Mouse (Mus musculus) liver, embryonic 15.5 days (tissue): ENCODE measurements around the gene Gipc1. TPM values are rescaled to one million over a fixed set of nuclear protein-coding genes. Genes with fewer than 3 reads are reported as not detected.

Source experiments
- ATAC-seq: fragments of 200-750 bp; cut with Nextera tagmentation; 2 replicates; pipeline ENCODE4 v1.8.0; 2017; ENCODE audit warnings: moderate number of reproducible peaks, mild to moderate bottlenecking, moderate library complexity; ENCODE audit not compliant: insufficient read depth
- H3K27ac ChIP-seq: fragments of 300-500 bp; sonication (generic); replicated peaks from 2 replicates; pipeline ENCODE4 v1.5.1; 2015; ENCODE audit warnings: mild to moderate bottlenecking, inconsistent platforms
- H3K27me3 ChIP-seq: fragments of 300-500 bp; sonication (generic); 2 replicates; pipeline ENCODE4 v1.6.1; 2015; ENCODE audit warnings: mild to moderate bottlenecking, inconsistent platforms
- H3K36me3 ChIP-seq: fragments of 300-500 bp; sonication (generic); replicated peaks from 2 replicates; pipeline ENCODE4 v1.6.1; 2015; ENCODE audit warnings: moderate library complexity, mild to moderate bottlenecking, inconsistent platforms
- H3K4me1 ChIP-seq: fragments of 300-500 bp; sonication (generic); replicated peaks from 2 replicates; pipeline ENCODE4 v1.6.1; 2015; ENCODE audit warnings: inconsistent platforms
- H3K4me2 ChIP-seq: fragments of 300-500 bp; sonication (generic); 2 replicates; pipeline ENCODE4 v1.6.1; 2015; ENCODE audit warnings: moderate library complexity, mild to moderate bottlenecking, inconsistent platforms
- H3K4me3 ChIP-seq: fragments of 300-500 bp; sonication (generic); replicated peaks from 2 replicates; pipeline ENCODE4 v1.5.1; 2015; ENCODE audit warnings: mild to moderate bottlenecking, inconsistent platforms
- H3K9ac ChIP-seq: fragments of 300-500 bp; sonication (generic); 2 replicates; pipeline ENCODE4 v1.6.1; 2015; ENCODE audit warnings: moderate library complexity, mild to moderate bottlenecking, inconsistent platforms
- H3K9me3 ChIP-seq: fragments of 300-500 bp; sonication (generic); replicated peaks from 2 replicates; pipeline ENCODE4 v1.6.1; 2016; ENCODE audit warnings: inconsistent platforms
- WGBS: fragments of 180-500 bp; shearing (Covaris S2); methylation state at CpG from one replicate; pipeline ENCODE4 v1.1.7; 2015; ENCODE audit warnings: mixed read lengths; ENCODE audit not compliant: insufficient replicate concordance; 5-methylcytosine and 5-hydroxymethylcytosine counted together
- polyA plus RNA-seq: library from polyadenylated mRNA; unstranded; fragments of >200 nt; fragmentation: Nextera tagmentation; extraction: Ambion mirVana; gene quantifications from 2 replicates; pipeline ENCODE4 v1.2.1, GENCODE M21; 2015

Gipc1 gene
- 49.8 and 50.8 TPM in 2 replicates for polyA plus RNA-seq

GRCm38 (mm10) chr8:83652030-83652743 lies at the start of gene Gipc1:
TSS of gene Gipc1 (plus strand) at chr8:83652677.
- Histone ChIP-seq H3K36me3 (no peaks in the 10 kb centered on the region), H3K27me3 (peaks cover 4% of the 10 kb centered on the region; the same call in 1 of the 2 replicates), H3K4me2 (peak within 1 kb of the TSS; percentile 91), H3K9me3 (no peaks in the 10 kb centered on the region), H3K4me1 (peaks cover 50% of the 10 kb centered on the region), H3K4me3 (peak within 1 kb of the TSS; percentile 89), H3K27ac (peak within 1 kb of the TSS; percentile 86), H3K9ac (peak within 1 kb of the TSS; percentile 95)
- ATAC-seq, result peak; percentile 94
- WGBS, result 4% methylated on average over 50 of the region's 50 CpGs

- WGBS, result under 1% methylated on average over 69 of the region's 69 CpGs
- Histone ChIP-seq H3K4me2 (peak within 1 kb of the TSS; percentile 76), H3K9ac (peak within 1 kb of the TSS; percentile 94), H3K27ac (peak within 1 kb of the TSS; percentile 98), H3K9me3 (no peaks in the 10 kb centered on the region), H3K4me1 (peaks cover 64% of the 10 kb centered on the region), H3K27me3 (no peaks in the 10 kb centered on the region), H3K36me3 (peaks cover 45% of the 10 kb centered on the region), H3K4me3 (peak within 1 kb of the TSS; percentile 85)
- ATAC-seq, result peak; percentile 96
Measured at GRCm38 (mm10) chr8:83607661-83608397, 44.6 kb upstream of the Gipc1 start, which contains the start of the genes Tecr and Dnajb1. TSS of gene Tecr (minus strand) at chr8:83607971. TSS of gene Dnajb1 (plus strand) at chr8:83608193.

- WGBS, result under 1% methylated on average over 51 of the region's 51 CpGs
Measured at GRCm38 (mm10) chr8:83608398-83608829, 44.1 kb upstream of the Gipc1 start.

GRCm38 (mm10) chr8:83609086-83609485 lies 43.4 kb upstream of the Gipc1 start:
- WGBS, result 15% methylated on average over 9 of the region's 9 CpGs
- Histone ChIP-seq H3K27ac (peak overlapping the region; percentile 98), H3K36me3 (peaks cover 58% of the 10 kb centered on the region), H3K4me2 (peak overlapping the region; percentile 76), H3K4me3 (peak overlapping the region; percentile 85), H3K9me3 (no peaks in the 10 kb centered on the region), H3K27me3 (no peaks in the 10 kb centered on the region), H3K9ac (peak overlapping the region; percentile 94), H3K4me1 (peaks cover 59% of the 10 kb centered on the region)
- no peak for ATAC-seq

More at GRCm38 (mm10) chr8:83608398-83608829, 44.1 kb upstream of the Gipc1 start:
- Histone ChIP-seq H3K9ac (peak overlapping the region; percentile 94), H3K36me3 (peaks cover 51% of the 10 kb centered on the region), H3K4me2 (peak overlapping the region; percentile 76), H3K4me3 (peak overlapping the region; percentile 85), H3K4me1 (peaks cover 64% of the 10 kb centered on the region), H3K9me3 (no peaks in the 10 kb centered on the region), H3K27ac (peak overlapping the region; percentile 98), H3K27me3 (no peaks in the 10 kb centered on the region)
- ATAC-seq, result peak; percentile 73

GRCm38 (mm10) chr8:83609547-83610180 lies 42.8 kb upstream of the Gipc1 start:
- H3K4me1 ChIP-seq, result peaks cover 53% of the 10 kb centered on the region
- no peaks in the 10 kb centered on the region for H3K27me3 ChIP-seq
- H3K9me3 ChIP-seq, result no peaks in the 10 kb centered on the region
- 69% methylated on average over 10 of the region's 10 CpGs for WGBS
- H3K4me3 ChIP-seq, result peak overlapping the region; percentile 85
- peak overlapping the region; percentile 94 for H3K9ac ChIP-seq
- no peak for ATAC-seq
- H3K27ac ChIP-seq, result peak overlapping the region; percentile 98
- peak overlapping the region; percentile 76 for H3K4me2 ChIP-seq
- H3K36me3 ChIP-seq, result peaks cover 58% of the 10 kb centered on the region

GRCm38 (mm10) chr8:83611921-83612320 lies 40.6 kb upstream of the Gipc1 start:
- 91% methylated on average over 4 of the region's 4 CpGs for WGBS
- no peaks in the 10 kb centered on the region for H3K27me3 ChIP-seq
- peaks cover 34% of the 10 kb centered on the region for H3K4me1 ChIP-seq
- no peak for ATAC-seq
- no peak overlapping the region for H3K9ac ChIP-seq
- no peak overlapping the region for H3K4me3 ChIP-seq
- H3K27ac ChIP-seq, result no peak overlapping the region
- H3K36me3 ChIP-seq, result peaks cover 50% of the 10 kb centered on the region
- no peak overlapping the region for H3K4me2 ChIP-seq
- no peaks in the 10 kb centered on the region for H3K9me3 ChIP-seq

GRCm38 (mm10) chr8:83613695-83614094 lies 38.8 kb upstream of the Gipc1 start:
- WGBS, result 90% methylated on average over 4 of the region's 4 CpGs
- H3K27me3 ChIP-seq, result no peaks in the 10 kb centered on the region
- H3K4me3 ChIP-seq, result no peak overlapping the region
- H3K9me3 ChIP-seq, result no peaks in the 10 kb centered on the region
- ATAC-seq, result no peak
- H3K4me2 ChIP-seq, result no peak overlapping the region
- H3K27ac ChIP-seq, result no peak overlapping the region
- peaks cover 50% of the 10 kb centered on the region for H3K36me3 ChIP-seq
- H3K9ac ChIP-seq, result no peak overlapping the region
- peaks cover 31% of the 10 kb centered on the region for H3K4me1 ChIP-seq

- Histone ChIP-seq H3K36me3 (peaks cover 29% of the 10 kb centered on the region), H3K27ac (no peak overlapping the region), H3K9ac (no peak overlapping the region), H3K4me1 (peaks cover 12% of the 10 kb centered on the region), H3K27me3 (no peaks in the 10 kb centered on the region), H3K4me3 (no peak overlapping the region), H3K9me3 (no peaks in the 10 kb centered on the region), H3K4me2 (no peak overlapping the region)
- no peak for ATAC-seq
Measured at GRCm38 (mm10) chr8:83616625-83617024, 35.9 kb upstream of the Gipc1 start.

GRCm38 (mm10) chr8:83617111-83617510 lies 35.4 kb upstream of the Gipc1 start:
- Histone ChIP-seq H3K4me1 (peaks cover 12% of the 10 kb centered on the region), H3K36me3 (peaks cover 24% of the 10 kb centered on the region), H3K27me3 (no peaks in the 10 kb centered on the region), H3K4me2 (no peak overlapping the region), H3K9me3 (no peaks in the 10 kb centered on the region), H3K9ac (no peak overlapping the region), H3K27ac (no peak overlapping the region), H3K4me3 (no peak overlapping the region)
- 70% methylated on average over 2 of the region's 2 CpGs for WGBS
- ATAC-seq, result no peak

GRCm38 (mm10) chr8:83618566-83618965 lies 33.9 kb upstream of the Gipc1 start:
- H3K4me1 ChIP-seq, result peaks cover 27% of the 10 kb centered on the region
- no peak overlapping the region for H3K4me2 ChIP-seq
- no peaks in the 10 kb centered on the region for H3K27me3 ChIP-seq
- no peak overlapping the region for H3K4me3 ChIP-seq
- H3K27ac ChIP-seq, result no peak overlapping the region
- no peak for ATAC-seq
- peaks cover 10% of the 10 kb centered on the region for H3K36me3 ChIP-seq
- no peaks in the 10 kb centered on the region for H3K9me3 ChIP-seq
- 92% methylated on average over 2 of the region's 2 CpGs for WGBS
- no peak overlapping the region for H3K9ac ChIP-seq
